Mouse (Mus musculus) limb, embryonic 15.5 days (tissue): ENCODE results near the gene Sh3pxd2a. TPM values are rescaled to one million over a fixed set of nuclear protein-coding genes. Genes with fewer than 3 reads are reported as not detected.

Experiments used
- ATAC-seq: fragments of 200-750 bp; cut with Nextera tagmentation; 2 replicates; pipeline ENCODE4 v1.8.0; 2017; ENCODE audit warnings: low read depth, moderate TSS enrichment; ENCODE audit not compliant: insufficient number of reproducible peaks, low FRiP score, low TSS enrichment
- H3K27ac ChIP-seq: fragments of 300-500 bp; sonication (generic); 2 replicates; pipeline ENCODE4 v1.5.1; 2015; ENCODE audit warnings: moderate library complexity, mild to moderate bottlenecking, inconsistent platforms
- H3K27me3 ChIP-seq: fragments of 300-500 bp; sonication (generic); 2 replicates; pipeline ENCODE4 v1.6.1; 2015; ENCODE audit warnings: inconsistent platforms
- H3K36me3 ChIP-seq: fragments of 300-500 bp; sonication (generic); 2 replicates; pipeline ENCODE4 v1.6.1; 2015; ENCODE audit warnings: inconsistent platforms
- H3K4me1 ChIP-seq: fragments of 300-500 bp; sonication (generic); 2 replicates; pipeline ENCODE4 v1.6.1; 2015; ENCODE audit warnings: inconsistent platforms
- H3K4me2 ChIP-seq: fragments of 300-500 bp; sonication (generic); 2 replicates; pipeline ENCODE4 v1.6.1; 2015; ENCODE audit warnings: mild to moderate bottlenecking, inconsistent platforms
- H3K4me3 ChIP-seq: fragments of 300-500 bp; sonication (generic); 2 replicates; pipeline ENCODE4 v1.5.1; 2015; ENCODE audit warnings: mild to moderate bottlenecking, inconsistent platforms
- H3K9ac ChIP-seq: fragments of 300-500 bp; sonication (generic); 2 replicates; pipeline ENCODE4 v1.6.1; 2015; ENCODE audit warnings: inconsistent platforms
- H3K9me3 ChIP-seq: fragments of 300-500 bp; sonication (generic); 2 replicates; pipeline ENCODE4 v1.6.1; 2016; ENCODE audit warnings: inconsistent platforms
- WGBS: fragments of 180-500 bp; shearing (Covaris S2); methylation state at CpG from one replicate; pipeline ENCODE4 v1.1.7; 2015; 5-methylcytosine and 5-hydroxymethylcytosine counted together
- polyA plus RNA-seq: library from polyadenylated mRNA; unstranded; fragments of >200 nt; fragmentation: Nextera tagmentation; extraction: Ambion mirVana; gene quantifications from 2 replicates; pipeline ENCODE4 v1.2.1, GENCODE M21; 2015

Gene Sh3pxd2a
- polyA plus RNA-seq, 1 experiment from 2014 or later = 12.4 TPM

DNA sequence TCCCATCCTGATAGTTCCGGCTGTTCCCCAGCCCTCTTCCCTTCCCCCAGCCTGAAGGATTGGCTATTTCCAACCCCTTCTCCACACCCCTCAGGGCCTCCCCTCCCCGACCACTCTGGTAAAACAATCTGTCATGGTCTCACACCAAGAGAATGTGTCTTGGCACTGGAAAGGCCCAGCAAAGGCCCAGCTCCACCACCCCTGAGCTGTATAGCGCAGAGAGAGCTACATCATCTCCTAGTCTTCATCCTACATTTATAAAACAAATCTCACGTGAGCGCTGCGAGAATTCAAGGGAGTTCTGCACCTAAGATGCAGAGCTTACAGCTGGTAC lies 21.9 kb downstream of the Sh3pxd2a start:
- H3K27ac ChIP-seq = peak overlapping the region; percentile 43
- no peak overlapping the region for H3K4me2 ChIP-seq
- no peaks in the 10 kb centered on the region for H3K27me3 ChIP-seq
- H3K9ac ChIP-seq = no peak overlapping the region
- H3K4me1 ChIP-seq = peaks cover 90% of the 10 kb centered on the region
- WGBS = 55% methylated on average over 6 of the region's 6 CpGs
- 0 out of 2 replicates have a peak, but pooled peaks have one; percentile 10 for ATAC-seq
- H3K9me3 ChIP-seq = no peaks in the 10 kb centered on the region
- no peak overlapping the region for H3K4me3 ChIP-seq
- no peaks in the 10 kb centered on the region for H3K36me3 ChIP-seq

DNA sequence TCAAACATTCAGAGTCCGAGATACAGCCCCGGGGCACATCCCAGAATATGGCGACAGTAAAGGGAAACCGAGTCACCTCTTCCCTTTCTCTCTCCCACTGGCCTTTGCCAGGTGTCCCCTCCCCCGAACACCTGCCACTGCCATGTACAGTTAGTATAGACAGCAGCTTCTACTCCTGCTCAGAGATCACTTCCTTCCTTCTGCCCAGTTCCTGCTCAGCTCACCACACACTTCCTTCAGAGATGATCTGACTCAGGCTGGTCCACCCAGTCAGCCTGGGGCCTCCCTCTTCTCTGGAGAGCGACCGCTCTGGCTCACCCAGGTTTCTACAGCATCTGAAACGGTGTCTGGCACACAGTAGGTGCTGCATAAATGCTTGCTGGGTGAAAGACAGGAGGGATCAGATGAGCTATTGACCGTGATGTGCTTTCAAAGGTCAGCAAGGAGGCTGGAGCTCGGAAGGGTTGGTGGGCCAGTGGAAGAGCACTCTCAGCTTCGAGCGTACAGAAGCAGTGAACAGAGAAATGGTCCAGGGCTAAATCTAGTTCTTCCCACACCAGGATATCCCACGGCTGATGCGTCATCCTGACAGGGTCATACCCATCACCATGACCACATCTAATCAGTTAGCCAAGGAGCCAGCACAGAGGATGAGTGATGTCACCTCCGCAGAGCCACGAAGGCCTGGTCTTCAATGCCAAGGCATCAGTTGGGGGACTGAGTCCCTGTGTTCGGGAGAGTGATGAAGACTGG lies 22.5 kb downstream of the Sh3pxd2a start:
- no peaks in the 10 kb centered on the region for H3K9me3 ChIP-seq
- ATAC-seq = no peak
- no peaks in the 10 kb centered on the region for H3K36me3 ChIP-seq
- WGBS = 84% methylated on average over 17 of the region's 17 CpGs
- H3K4me1 ChIP-seq = peaks cover 87% of the 10 kb centered on the region
- no peak overlapping the region for H3K4me3 ChIP-seq
- no peaks in the 10 kb centered on the region for H3K27me3 ChIP-seq
- H3K4me2 ChIP-seq = no peak overlapping the region
- H3K27ac ChIP-seq = peak overlapping the region; percentile 43; the same call in 1 of the 2 replicates
- no peak overlapping the region for H3K9ac ChIP-seq

DNA sequence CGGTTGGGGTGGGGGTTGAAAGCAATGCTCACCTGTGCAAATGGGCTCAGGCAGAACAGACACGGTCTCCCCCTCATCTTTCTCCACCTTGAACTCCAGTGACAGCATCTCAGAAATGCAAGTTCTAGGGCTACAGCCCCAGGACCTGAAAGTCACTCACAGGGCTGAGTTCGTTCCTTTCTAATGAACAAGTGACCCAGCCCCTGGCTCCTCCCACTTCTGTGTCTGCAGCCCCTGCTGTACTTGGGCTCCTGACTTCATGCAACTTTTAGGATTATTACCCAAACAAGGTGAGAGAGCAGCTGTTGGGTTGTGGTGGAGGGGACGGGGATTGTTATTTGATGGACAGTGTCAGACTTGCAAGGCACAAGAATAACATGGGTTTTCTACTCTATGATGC lies 23.2 kb downstream of the Sh3pxd2a start:
- H3K4me1 ChIP-seq = peaks cover 84% of the 10 kb centered on the region
- no peak overlapping the region for H3K4me3 ChIP-seq
- no peaks in the 10 kb centered on the region for H3K9me3 ChIP-seq
- H3K9ac ChIP-seq = no peak overlapping the region
- no peak for ATAC-seq
- 78% methylated on average over 4 of the region's 4 CpGs for WGBS
- no peaks in the 10 kb centered on the region for H3K27me3 ChIP-seq
- no peak overlapping the region for H3K27ac ChIP-seq
- H3K4me2 ChIP-seq = no peak overlapping the region
- no peaks in the 10 kb centered on the region for H3K36me3 ChIP-seq

DNA sequence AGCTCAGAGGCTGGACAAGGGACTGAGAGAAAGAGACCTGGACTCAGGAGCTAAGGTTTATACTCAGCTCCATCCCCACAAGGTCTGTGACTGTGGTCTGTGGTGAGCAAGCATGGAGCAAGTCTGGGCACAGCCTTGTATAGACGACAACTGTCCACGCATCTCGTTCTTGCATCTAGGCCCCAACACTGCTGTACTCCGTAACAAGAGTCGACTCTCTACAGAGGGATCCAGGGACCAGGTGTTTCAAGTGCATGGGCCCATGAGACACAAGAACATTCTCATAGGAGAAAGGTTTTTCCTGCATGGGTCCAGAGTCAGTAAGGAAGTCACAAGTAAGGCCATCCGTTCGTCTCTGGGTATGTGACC lies 23.8 kb downstream of the Sh3pxd2a start:
- H3K4me2 ChIP-seq = no peak overlapping the region

DNA sequence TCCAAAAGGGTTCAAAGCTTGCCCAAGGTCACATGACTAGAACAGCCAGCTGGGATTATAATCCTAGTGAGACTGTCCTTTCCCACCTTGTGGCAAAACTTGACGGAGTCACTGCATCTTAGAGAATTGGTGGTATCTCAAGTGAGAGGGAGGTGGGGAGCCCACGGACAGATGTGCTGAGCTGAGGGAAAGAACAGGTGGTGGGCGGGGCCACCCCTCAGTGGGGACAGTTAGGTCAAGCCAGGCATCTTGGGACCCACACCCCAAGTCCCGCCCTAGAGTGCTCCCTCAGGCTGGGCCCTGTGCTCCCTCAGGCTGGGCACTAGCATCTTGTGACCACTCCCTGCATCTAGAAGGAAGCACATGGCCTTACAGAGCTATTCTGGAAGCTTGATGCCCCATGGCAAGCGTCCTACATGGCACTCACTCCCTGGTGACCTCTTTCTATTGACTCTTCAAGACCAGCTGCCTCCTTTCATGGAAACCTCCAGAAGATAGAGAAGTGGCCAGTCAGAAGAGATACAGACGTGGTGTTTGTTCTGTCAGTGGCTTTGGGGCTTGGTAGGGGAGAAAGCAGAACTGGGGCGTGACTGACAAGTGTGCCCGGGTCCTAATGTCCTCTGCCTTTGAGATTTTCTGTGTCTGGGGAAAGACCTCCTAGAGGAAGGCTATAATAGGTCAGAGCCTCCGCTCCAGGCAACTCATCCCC lies 24.3 kb downstream of the Sh3pxd2a start:
- Histone ChIP-seq H3K36me3 (0 out of 2 replicates have a peak, but pooled peaks cover 4% of the 10 kb centered on the region), H3K4me2 (no peak overlapping the region), H3K9me3 (no peaks in the 10 kb centered on the region), H3K9ac (no peak overlapping the region), H3K27ac (peak overlapping the region; percentile 75; the same call in 1 of the 2 replicates), H3K4me1 (peaks cover 76% of the 10 kb centered on the region), H3K4me3 (no peak overlapping the region), H3K27me3 (no peaks in the 10 kb centered on the region)
- WGBS = 83% methylated on average over 9 of the region's 9 CpGs
- no peak for ATAC-seq

More for the DNA sequence above, 23.8 kb downstream of the Sh3pxd2a start:
- Histone ChIP-seq H3K4me1 (peaks cover 82% of the 10 kb centered on the region), H3K9ac (no peak overlapping the region), H3K27ac (no peak overlapping the region), H3K4me3 (no peak overlapping the region), H3K36me3 (0 out of 2 replicates have a peak, but pooled peaks cover under 1% of the 10 kb centered on the region), H3K9me3 (no peaks in the 10 kb centered on the region), H3K27me3 (no peaks in the 10 kb centered on the region)
- WGBS = 85% methylated on average over 7 of the region's 7 CpGs
- no peak for ATAC-seq

DNA sequence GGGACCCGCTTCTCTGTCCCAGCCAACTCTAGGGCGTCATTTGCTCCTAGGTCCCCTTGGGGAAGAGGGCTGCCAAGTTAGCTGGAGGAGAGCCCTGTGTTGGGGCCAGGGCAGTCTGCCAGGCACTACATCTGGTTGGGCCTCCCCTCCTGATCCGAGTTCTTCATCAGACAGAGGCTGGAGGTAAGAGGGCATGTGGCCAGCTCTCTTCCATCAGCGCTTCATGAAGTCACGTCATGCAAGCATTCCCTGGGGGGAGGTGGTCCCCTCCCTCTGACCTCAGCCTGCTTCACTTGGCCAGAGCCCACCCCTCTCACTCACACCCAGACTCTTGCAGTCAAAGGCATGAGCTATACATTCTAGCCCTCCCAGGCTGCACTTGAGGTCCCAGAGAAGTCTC lies 25.8 kb downstream of the Sh3pxd2a start:
- 0 out of 2 replicates have a peak, but pooled peaks cover 4% of the 10 kb centered on the region for H3K36me3 ChIP-seq
- H3K4me2 ChIP-seq = 0 out of 2 replicates have a peak overlapping the region, but pooled peaks have one; percentile 19
- peaks cover 70% of the 10 kb centered on the region for H3K4me1 ChIP-seq
- H3K27ac ChIP-seq = peak overlapping the region; percentile 75
- no peak overlapping the region for H3K4me3 ChIP-seq
- no peaks in the 10 kb centered on the region for H3K9me3 ChIP-seq
- ATAC-seq = peak; percentile 85
- WGBS = 20% methylated on average over 5 of the region's 5 CpGs
- H3K27me3 ChIP-seq = no peaks in the 10 kb centered on the region
- no peak overlapping the region for H3K9ac ChIP-seq

DNA sequence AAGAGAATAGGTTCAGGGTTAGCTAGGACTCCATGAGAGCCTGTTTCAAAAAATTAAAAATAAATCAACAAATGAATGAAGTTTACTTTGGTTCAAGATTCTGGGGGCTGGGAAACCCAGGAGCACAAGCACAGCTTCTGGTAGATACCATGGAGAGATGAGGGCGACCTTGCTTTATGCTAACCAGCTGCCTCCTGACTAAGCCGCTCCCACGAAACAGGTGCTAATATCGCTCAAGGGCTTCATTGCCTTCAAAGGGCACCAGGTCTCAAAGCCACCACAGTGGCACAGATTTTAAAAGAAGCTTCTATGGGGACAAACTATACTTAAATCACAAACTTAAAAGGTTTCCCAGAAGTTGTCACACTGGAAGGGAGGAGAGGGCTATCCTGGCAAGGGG lies 27.2 kb downstream of the Sh3pxd2a start:
- 0 out of 2 replicates have a peak, but pooled peaks cover 4% of the 10 kb centered on the region for H3K36me3 ChIP-seq
- H3K4me2 ChIP-seq = no peak overlapping the region
- peak overlapping the region; percentile 75; the same call in 1 of the 2 replicates for H3K27ac ChIP-seq
- H3K27me3 ChIP-seq = no peaks in the 10 kb centered on the region
- ATAC-seq = no peak
- no peak overlapping the region for H3K9ac ChIP-seq
- no peak overlapping the region for H3K4me3 ChIP-seq
- no peaks in the 10 kb centered on the region for H3K9me3 ChIP-seq
- peaks cover 65% of the 10 kb centered on the region for H3K4me1 ChIP-seq
- 80% methylated on average over 4 of the region's 4 CpGs for WGBS

DNA sequence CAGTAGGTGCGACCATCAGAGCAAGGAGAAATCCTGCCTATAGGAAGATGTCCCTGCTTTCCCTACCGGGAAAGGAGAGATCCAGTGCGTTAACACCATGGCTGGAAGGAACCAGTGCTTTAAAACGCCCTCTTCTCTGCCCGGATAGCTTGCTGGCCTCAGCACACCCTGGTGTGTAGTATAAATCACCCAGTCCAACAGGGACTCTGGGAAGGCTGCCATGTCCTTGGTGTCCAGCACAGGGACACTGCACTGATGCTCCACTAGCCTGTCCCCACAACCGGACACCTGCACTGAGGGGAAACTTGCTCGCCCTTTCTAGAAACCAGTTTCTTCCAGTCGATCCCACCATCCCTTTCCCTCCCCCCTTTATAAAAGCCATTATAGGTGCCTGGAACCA lies 28.0 kb downstream of the Sh3pxd2a start:
- no peak overlapping the region for H3K4me3 ChIP-seq
- peaks cover 65% of the 10 kb centered on the region for H3K4me1 ChIP-seq
- no peak overlapping the region for H3K4me2 ChIP-seq
- H3K9ac ChIP-seq = no peak overlapping the region
- no peaks in the 10 kb centered on the region for H3K27me3 ChIP-seq
- 87% methylated on average over 8 of the region's 8 CpGs for WGBS
- H3K27ac ChIP-seq = no peak overlapping the region; the same call in 1 of the 2 replicates
- ATAC-seq = no peak
- H3K36me3 ChIP-seq = 0 out of 2 replicates have a peak, but pooled peaks cover 4% of the 10 kb centered on the region
- H3K9me3 ChIP-seq = no peaks in the 10 kb centered on the region

DNA sequence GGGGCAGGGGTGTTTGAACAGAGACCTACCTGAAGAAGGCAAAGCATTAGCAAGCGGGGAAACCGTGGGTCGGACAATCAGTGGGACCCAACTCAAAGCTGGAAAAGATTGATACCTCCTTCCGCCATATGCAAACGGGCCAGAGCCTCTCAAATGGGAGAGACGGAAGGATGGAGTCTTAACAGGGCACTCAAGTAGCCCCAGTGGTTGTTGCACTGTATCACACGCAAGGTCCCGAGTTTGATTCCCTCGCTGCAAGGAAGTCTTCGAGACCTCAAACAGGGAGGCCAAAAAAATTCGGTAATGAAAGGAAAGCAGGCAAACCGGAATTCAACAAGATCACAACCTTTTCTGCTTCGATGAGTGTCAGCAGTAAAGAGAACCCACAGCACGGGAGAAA lies 29.5 kb downstream of the Sh3pxd2a start:
- 0 out of 2 replicates have a peak, but pooled peaks cover 4% of the 10 kb centered on the region for H3K36me3 ChIP-seq
- no peak overlapping the region for H3K4me3 ChIP-seq
- no peaks in the 10 kb centered on the region for H3K27me3 ChIP-seq
- no peak overlapping the region for H3K9ac ChIP-seq
- H3K4me1 ChIP-seq = peaks cover 62% of the 10 kb centered on the region
- H3K4me2 ChIP-seq = no peak overlapping the region
- no peaks in the 10 kb centered on the region for H3K9me3 ChIP-seq
- ATAC-seq = no peak
- H3K27ac ChIP-seq = no peak overlapping the region
- WGBS = 96% methylated on average over 14 of the region's 14 CpGs

DNA sequence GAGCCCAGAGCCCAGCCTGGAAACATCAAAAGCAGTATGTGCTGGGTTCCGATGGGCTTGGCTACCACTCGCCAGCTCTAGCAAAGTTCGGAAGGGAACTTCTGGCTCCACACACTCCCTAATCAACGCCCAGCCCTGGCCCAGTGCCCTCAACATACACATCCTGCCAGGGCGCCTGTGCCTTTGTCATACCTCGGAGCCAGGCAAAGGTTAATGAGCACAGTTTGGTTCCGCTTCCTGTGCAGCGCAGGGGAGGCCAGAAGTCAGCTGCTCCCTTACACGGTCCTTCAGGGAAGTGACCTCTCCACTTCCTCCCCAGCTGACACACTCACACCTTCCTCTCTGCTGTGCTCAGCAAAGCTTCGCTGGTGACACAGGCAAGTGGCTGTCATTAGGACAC lies 31.9 kb downstream of the Sh3pxd2a start:
- ATAC-seq = no peak

DNA sequence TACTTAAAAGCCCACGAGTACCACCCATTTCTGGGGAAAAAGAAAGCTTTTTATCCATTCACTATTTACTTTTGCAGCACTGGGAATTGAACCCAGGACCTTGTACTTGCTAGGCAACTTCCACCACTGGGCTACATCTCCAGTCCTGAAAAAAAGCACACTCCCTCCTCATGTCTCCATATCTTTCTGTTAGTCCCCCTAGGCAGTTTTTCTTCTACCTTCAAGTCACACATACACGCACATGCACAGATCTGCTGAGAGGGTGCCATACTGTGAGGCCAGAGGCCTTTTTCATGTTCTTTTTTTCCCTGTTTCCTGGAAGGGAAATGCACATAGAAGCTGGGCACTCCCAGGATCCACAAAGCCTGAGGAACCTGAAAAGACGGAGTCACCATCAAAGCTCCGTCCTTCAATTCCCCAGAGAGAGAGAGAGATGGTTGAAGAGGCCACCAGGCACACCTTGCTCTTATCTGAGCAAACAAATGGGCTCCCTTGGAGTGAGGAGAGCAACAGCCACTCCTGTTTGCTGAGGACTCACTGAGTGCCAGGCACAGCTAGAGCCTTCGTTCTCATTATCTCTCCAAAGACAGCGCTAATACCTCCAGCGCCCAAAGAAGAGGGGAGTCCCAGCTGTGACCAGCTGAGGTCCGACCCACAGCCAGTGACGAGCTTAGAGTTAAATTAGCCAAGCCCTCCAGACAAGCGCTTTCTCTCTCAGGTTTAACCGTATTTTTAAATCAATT lies 32.8 kb downstream of the Sh3pxd2a start:
- Histone ChIP-seq H3K27ac (no peak overlapping the region), H3K36me3 (0 out of 2 replicates have a peak, but pooled peaks cover 4% of the 10 kb centered on the region), H3K9me3 (no peaks in the 10 kb centered on the region), H3K4me1 (peaks cover 59% of the 10 kb centered on the region), H3K4me2 (no peak overlapping the region), H3K27me3 (no peaks in the 10 kb centered on the region), H3K9ac (no peak overlapping the region), H3K4me3 (no peak overlapping the region)
- WGBS = 73% methylated on average over 11 of the region's 11 CpGs
- no peak for ATAC-seq

More for the DNA sequence above, 31.9 kb downstream of the Sh3pxd2a start:
- H3K9me3 ChIP-seq = no peaks in the 10 kb centered on the region
- H3K4me1 ChIP-seq = peaks cover 63% of the 10 kb centered on the region
- no peak overlapping the region for H3K4me2 ChIP-seq
- H3K9ac ChIP-seq = no peak overlapping the region
- H3K27me3 ChIP-seq = no peaks in the 10 kb centered on the region
- H3K36me3 ChIP-seq = 0 out of 2 replicates have a peak, but pooled peaks cover 4% of the 10 kb centered on the region
- peak overlapping the region; percentile 18; the same call in 1 of the 2 replicates for H3K27ac ChIP-seq
- 36% methylated on average over 10 of the region's 10 CpGs for WGBS
- no peak overlapping the region for H3K4me3 ChIP-seq
